Mouse (Mus musculus): ENCODE measurements around the gene Snapc5.
A peak's percentile ranks its signal among the peaks of the same experiment; 100 is the strongest.
"Not testable (repeated sequence)": the region's sequence is repeated elsewhere in the genome, so short reads cannot be mapped to it uniquely, and the experiment has no call there.

Snapc5 gene

GRCm38 (mm10) chr9:64178974-64179646, at the start of gene Snapc5:
TSS of gene Snapc5 (plus strand) at chr9:64179274.
- peak; percentile 96 for DNase-seq (ENCODE audit: low spot score)

DNA sequence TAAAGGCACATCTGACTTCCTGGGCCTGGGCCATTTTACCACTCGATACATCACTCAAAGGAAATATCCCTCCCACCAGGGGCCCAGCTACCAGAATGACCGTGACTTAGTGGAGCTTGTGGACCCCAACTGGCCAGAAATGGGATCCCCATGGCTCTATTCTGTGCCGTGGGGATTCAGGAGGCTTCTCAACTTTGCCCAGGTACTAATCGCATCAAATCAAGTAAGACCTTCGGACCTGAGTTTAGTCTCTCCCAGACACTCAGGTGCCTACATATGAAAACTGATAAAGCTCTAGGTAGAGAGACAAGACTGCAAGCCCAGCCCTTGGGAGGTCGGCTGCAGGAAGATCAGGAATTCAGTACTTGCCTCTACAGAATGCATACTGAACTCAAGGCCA, 47.5 kb upstream of the Snapc5 start:
- no peak for DNase-seq (ENCODE audit: low spot score)

GRCm38 (mm10) chr9:64138896-64139295, 40.2 kb upstream of the Snapc5 start:
- DNase-seq (ENCODE audit: low spot score), result peak; percentile 78

- DNase-seq (ENCODE audit: low spot score), result no peak
Observed at GRCm38 (mm10) chr9:64139879-64140278, 39.2 kb upstream of the Snapc5 start.

- no peak for DNase-seq (ENCODE audit: low spot score)
Observed at GRCm38 (mm10) chr9:64156641-64157040, 22.4 kb upstream of the Snapc5 start.

DNA sequence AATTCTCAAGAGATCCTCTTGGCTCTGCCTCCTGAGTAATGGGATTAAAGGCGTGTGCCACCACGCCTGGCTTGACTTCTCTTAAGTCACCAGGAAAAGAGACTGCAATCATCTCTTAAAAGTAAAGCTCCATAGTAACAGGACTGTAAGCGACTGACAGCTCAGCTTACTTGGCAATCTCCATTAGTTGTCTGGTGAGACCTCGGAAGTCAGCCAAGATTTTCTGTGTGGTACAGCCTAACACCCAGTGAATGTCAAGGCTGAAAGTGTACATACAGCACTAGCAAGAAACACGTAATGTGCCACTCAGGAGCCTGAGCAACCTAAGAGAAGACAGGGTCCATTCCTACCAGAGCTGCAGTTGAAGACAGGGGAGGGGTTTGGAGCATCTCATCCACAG, 18.6 kb upstream of the Snapc5 start:
- DNase-seq (ENCODE audit: low spot score), result no peak

DNA sequence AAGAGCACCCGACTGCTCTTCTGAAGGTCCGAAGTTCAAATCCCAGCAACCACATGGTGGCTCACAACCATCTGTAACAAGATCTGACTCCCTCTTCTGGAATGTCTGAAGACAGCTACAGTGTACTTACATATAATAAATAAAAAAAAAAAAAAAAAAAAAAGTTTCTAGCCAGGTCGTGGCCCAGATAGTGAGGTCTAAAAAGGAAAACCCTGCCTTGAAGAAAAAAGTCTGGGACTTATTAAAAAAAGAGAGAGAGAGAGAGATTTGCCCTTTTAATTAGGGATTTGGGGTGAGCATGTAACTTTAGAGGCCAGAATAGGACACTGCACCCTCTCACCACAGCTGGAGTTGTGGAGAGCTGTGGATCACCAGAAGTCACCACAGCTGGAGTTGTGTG, 9.1 kb upstream of the Snapc5 start:
- not testable (repeated sequence) for DNase-seq (ENCODE audit: low spot score)

- no peak for DNase-seq (ENCODE audit: low spot score)
Observed at GRCm38 (mm10) chr9:64172145-64172815, 6.8 kb upstream of the Snapc5 start.

DNA sequence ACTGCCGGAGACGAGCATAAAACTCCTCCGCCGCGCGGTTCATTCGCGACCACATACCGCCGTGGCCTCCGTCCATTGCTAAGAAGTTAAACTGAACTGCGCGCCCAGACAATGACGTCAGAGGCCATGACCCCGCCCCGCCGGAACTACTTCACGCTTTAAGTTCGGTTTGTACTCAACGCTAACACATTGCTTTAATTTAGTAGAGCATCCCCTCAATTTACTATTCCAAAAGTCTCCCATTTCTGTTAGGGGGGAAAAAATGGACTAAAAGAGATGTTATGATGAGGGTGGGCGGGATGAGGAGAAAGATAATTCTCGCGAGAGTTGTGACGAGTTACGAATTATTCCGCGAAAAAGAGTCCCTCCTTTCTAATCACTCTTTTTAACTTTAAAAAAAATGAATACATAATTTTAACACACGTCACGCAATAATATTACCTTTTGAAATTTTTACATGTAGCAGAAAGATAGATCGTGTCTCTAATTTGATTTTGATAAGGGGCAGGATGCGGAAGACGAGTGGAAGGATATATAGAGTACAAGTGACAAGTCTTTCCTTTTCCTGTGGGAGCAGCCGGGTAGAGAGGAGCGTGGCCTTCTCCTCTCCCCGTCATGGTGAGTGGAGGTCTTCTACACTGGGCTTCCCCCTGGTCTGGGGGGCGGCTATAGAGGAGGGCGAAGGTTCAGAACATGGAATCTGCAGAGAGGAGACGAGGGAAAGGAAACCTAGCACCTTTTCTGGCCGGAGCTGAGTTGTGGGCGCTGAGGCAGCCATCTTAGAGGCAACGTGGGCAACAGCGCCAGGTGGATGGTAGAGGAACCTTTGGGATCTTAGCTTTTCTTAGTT, 6.0 kb upstream of the Snapc5 start, which contains the start of the genes Zwilch and Rpl4:
Zwilch (minus strand) TSS at position 289 of the 850 bp plus-strand sequence.
Rpl4 (plus strand) TSS at position 560 of the 850 bp plus-strand sequence.
- peak; percentile 93 for DNase-seq (ENCODE audit: low spot score)

DNA sequence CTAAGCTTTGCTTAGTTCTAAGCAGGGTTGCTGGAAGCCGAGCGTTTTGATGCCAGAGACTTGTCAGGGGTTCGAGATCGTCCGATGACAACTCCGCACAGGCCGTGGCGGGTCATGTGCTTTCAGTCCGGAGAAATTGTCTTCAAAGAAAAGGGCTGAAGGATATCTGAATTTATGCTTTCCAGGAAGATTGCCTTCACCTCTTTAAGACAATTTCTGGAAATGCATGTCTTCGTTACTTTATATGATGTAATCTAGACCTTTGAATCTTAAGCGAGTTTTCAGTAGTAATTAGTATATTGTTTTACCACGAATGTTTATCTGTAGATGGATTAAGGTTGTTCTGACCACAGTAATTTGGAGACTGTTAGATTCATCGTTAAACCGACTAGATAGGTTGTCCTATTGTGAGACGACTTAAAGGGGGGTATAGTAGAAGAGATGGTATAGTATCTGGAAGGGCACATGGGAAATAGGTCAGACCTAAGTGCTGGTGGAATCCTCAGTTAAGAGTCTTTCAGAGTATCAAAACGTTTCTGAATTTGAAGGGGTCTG, 5.3 kb upstream of the Snapc5 start:
- DNase-seq (ENCODE audit: low spot score), result no peak

- no peak for DNase-seq (ENCODE audit: low spot score)
Observed at GRCm38 (mm10) chr9:64174341-64174740, 4.7 kb upstream of the Snapc5 start.

DNA sequence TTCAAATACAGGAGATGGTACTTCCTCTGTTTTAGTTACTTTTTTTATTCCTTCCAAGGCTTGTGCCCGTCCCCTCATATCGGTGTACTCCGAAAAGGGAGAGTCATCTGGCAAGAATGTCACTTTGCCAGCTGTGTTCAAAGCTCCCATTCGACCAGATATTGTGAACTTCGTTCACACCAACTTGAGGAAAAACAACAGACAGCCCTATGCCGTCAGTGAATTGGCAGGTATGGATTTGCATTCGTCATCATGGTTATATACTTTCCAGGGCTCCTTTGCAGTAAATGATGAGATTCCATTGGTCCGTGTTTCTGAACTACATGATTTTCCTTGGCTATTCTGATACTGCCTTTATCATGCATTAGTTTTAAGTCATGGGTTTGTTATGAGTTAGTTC, 4.3 kb upstream of the Snapc5 start:
- no peak for DNase-seq (ENCODE audit: low spot score)

- no peak for DNase-seq (ENCODE audit: low spot score)
Observed at GRCm38 (mm10) chr9:64175378-64175777, 3.7 kb upstream of the Snapc5 start.

- peak; percentile 72 for DNase-seq (ENCODE audit: low spot score)
Observed at GRCm38 (mm10) chr9:64178610-64178973, 482 bp upstream of the Snapc5 start.

GRCm38 (mm10) chr9:64183295-64183694, 4.2 kb downstream of the Snapc5 start:
- DNase-seq (ENCODE audit: low spot score), result not testable (repeated sequence)

DNA sequence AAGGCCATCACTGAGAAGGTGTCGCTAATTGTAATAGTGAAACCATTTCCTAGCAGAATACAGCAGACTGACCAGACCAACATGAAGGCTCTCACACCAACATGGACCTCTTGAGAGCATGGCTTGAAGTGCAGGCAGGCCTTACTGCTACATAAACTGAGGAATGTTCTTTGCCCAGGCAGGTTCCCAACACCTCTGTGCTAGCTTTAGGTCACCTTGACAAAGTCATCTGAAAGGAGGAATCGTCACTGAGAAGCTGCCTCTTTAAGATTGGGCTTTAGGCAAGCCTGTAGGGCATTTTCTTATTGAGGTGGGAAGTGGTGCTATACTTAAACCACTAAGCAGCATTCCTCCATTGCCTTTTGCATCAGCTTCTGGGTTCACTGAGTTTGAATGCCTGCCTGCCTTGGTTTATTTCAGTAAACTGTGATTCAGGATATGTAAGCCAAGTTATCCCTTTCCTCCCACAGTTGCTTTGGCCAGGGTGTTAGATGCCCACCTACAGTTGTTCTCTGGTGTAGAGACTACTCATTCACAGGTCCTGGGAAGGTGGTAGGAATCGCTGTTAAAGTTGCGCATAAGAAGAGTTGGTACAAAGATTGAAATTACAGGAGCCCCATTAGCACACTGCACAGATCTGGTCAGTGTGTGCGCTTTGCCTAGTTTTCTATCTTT, 5.2 kb downstream of the Snapc5 start:
- no peak for DNase-seq (ENCODE audit: low spot score)

GRCm38 (mm10) chr9:64193879-64194278, 14.8 kb downstream of the Snapc5 start:
- no peak for DNase-seq (ENCODE audit: low spot score)

GRCm38 (mm10) chr9:64195554-64195953, 16.5 kb downstream of the Snapc5 start:
- DNase-seq (ENCODE audit: low spot score), result no peak

DNA sequence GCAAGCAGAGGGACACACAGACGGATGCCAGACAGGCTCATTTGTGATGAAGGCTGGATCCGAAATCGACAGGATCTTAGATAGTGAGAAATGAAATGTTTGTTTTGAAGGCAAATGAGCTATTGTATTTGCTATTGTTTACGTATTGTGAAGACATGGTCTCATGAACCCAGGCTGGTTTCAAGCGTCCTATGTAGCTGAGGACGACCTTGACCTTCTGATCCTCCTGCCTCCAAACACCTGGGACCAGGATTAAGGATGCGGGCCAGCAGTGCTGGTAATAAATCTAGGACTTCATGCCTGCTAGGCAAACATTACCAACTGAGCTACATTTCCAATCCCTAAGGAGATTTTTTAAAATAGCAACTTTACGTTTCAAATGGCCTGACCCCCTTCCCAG, 18.4 kb downstream of the Snapc5 start:
- DNase-seq (ENCODE audit: low spot score), result no peak

DNA sequence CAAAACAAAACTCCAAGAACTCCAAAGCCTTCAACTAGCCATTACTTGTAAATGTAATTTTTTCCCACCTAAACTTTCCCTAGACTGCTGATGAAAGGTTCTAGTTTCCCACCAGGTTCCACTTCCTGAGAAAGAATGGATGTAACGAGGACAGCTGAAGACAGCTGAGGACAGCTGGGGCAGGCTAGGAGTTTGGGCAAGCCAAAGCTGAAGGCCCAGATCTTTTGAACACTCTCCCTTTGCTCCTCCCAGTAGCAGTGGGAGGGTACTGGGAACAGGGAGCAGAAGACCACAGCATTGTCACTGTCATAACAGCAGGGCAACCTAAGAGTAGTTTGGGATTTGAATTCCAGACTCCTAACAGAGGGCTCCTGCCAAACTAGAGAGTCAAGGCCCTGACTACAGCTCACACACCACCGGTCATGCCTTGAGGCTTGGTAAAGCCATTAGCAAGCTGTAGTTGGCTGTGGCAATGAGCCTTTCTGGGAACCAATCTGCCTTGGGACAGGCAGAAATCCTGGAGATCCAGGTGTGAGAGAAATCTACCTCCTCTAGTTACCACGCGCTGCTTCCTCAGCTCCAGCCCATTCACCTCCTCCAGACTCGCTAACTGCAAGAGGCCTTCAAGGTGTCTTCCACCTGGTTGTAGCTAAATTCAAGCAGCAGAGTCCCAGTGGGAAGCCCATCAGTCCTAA, 19.1 kb downstream of the Snapc5 start:
- no peak for DNase-seq (ENCODE audit: low spot score)

DNA sequence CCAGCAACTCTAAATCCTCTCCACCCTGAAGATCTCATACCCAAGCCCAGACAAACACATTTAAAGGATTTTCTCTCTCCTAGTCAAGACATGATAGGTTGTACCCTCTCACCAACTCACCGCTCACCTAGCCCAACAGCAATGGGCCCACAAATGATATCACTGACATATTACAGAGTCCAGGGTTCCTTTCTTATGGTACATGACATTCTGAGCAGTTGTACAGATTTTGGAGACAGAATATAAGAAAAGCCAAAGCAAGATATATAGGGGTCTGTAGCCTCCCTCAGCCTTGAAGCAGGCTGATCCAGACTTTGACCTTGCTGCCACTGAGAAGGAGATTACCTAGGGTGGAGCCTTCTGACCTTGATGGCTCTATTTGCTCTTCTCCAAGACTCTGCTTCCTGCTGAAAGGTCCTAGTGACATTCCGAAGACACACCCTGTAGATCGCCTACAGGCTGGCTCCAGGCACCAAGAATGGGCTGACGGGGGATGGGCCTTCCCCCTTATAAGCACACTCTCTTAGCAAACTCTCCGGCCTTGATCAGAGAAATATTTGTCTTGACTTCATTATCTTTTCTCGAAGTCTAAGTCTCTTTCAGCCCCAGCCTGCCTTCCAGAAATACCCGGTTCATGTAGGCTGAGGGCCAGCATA, 19.8 kb downstream of the Snapc5 start:
- DNase-seq (ENCODE audit: low spot score), result not testable (repeated sequence)
